Mouse (Mus musculus): ENCODE measurements around the gene Kcnb1. TPM values are rescaled to one million over a fixed set of nuclear protein-coding genes. Genes with fewer than 3 reads are reported as not detected.

Gene Kcnb1
- polyA plus RNA-seq, 1 experiment from 2014 or later, result 0.49 TPM

- no peak for ATAC-seq (ENCODE audit: extremely low read depth, insufficient number of reproducible peaks, low FRiP score, low TSS enrichment)
- H3K4me1 ChIP-seq, result peaks cover 25% of the 10 kb centered on the region
- H3K9ac ChIP-seq, result 0 out of 2 replicates have a peak overlapping the region, but pooled peaks have one; percentile 45
- peaks cover 15% of the 10 kb centered on the region for H3K27me3 ChIP-seq (replicated peaks)
- 29% methylated on average over 11 of the region's 11 CpGs for WGBS
- H3K9me3 ChIP-seq, result no peaks in the 10 kb centered on the region
- no peaks in the 10 kb centered on the region for H3K36me3 ChIP-seq
- no peak overlapping the region for H3K4me3 ChIP-seq
- H3K4me2 ChIP-seq, result no peak overlapping the region
- H3K27ac ChIP-seq (replicated peaks), result 0 out of 2 replicates have a peak overlapping the region, but pooled peaks have one; percentile 40
Observed at GRCm38 (mm10) chr2:167123936-167124335, 66.0 kb downstream of the Kcnb1 start.

DNA sequence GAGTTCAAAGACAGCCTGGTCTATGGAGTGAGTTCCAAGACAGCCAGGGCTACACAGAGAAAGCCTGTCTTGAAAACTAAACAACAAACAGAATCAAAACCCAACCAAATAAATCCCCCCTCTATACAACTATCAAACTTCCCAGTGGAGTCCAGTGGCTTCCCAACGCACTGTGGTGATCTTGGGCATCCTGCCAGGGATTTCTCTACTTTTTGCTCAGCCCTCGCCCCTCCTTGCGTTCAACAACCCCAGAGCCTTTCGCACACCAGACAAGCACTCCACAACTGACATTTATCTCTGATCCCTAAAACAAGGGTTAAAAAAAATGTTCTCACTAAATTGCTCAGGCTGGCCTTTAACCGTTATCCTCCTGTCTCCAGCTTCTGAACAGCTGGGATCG, 67.2 kb downstream of the Kcnb1 start:
- H3K9me3 ChIP-seq, result no peaks in the 10 kb centered on the region
- H3K27me3 ChIP-seq (replicated peaks), result peaks cover 15% of the 10 kb centered on the region
- ATAC-seq (ENCODE audit: extremely low read depth, insufficient number of reproducible peaks, low FRiP score, low TSS enrichment), result no peak
- H3K4me3 ChIP-seq, result no peak overlapping the region
- peaks cover 20% of the 10 kb centered on the region for H3K4me1 ChIP-seq
- H3K36me3 ChIP-seq, result no peaks in the 10 kb centered on the region
- 62% methylated on average over 6 of the region's 6 CpGs for WGBS
- H3K4me2 ChIP-seq, result no peak overlapping the region
- H3K27ac ChIP-seq (replicated peaks), result no peak overlapping the region
- H3K9ac ChIP-seq, result no peak overlapping the region

GRCm38 (mm10) chr2:167121996-167122395, 68.0 kb downstream of the Kcnb1 start:
- H3K9me3 ChIP-seq, result no peaks in the 10 kb centered on the region
- H3K27me3 ChIP-seq (replicated peaks), result peaks cover 12% of the 10 kb centered on the region; the same call in 1 of the 2 replicates
- H3K27ac ChIP-seq (replicated peaks), result no peak overlapping the region
- no peaks in the 10 kb centered on the region for H3K36me3 ChIP-seq
- no peak overlapping the region for H3K9ac ChIP-seq
- peaks cover 20% of the 10 kb centered on the region for H3K4me1 ChIP-seq
- H3K4me3 ChIP-seq, result no peak overlapping the region
- 79% methylated on average over 7 of the region's 7 CpGs for WGBS
- no peak overlapping the region for H3K4me2 ChIP-seq
- ATAC-seq (ENCODE audit: extremely low read depth, insufficient number of reproducible peaks, low FRiP score, low TSS enrichment), result no peak

- H3K27ac ChIP-seq (replicated peaks), result no peak overlapping the region
- no peak overlapping the region for H3K9ac ChIP-seq
- H3K9me3 ChIP-seq, result no peaks in the 10 kb centered on the region
- WGBS, result 70% methylated on average over 6 of the region's 6 CpGs
- H3K4me2 ChIP-seq, result no peak overlapping the region
- no peak for ATAC-seq (ENCODE audit: extremely low read depth, insufficient number of reproducible peaks, low FRiP score, low TSS enrichment)
- H3K4me1 ChIP-seq, result peaks cover 20% of the 10 kb centered on the region
- H3K4me3 ChIP-seq, result no peak overlapping the region
- peaks cover 10% of the 10 kb centered on the region; the same call in 1 of the 2 replicates for H3K27me3 ChIP-seq (replicated peaks)
- no peaks in the 10 kb centered on the region for H3K36me3 ChIP-seq
Observed at GRCm38 (mm10) chr2:167121228-167121627, 68.7 kb downstream of the Kcnb1 start.

- peaks cover 10% of the 10 kb centered on the region; the same call in 1 of the 2 replicates for H3K27me3 ChIP-seq (replicated peaks)
- H3K4me1 ChIP-seq, result peaks cover 20% of the 10 kb centered on the region
- no peak overlapping the region for H3K9ac ChIP-seq
- no peak for ATAC-seq (ENCODE audit: extremely low read depth, insufficient number of reproducible peaks, low FRiP score, low TSS enrichment)
- no peak overlapping the region for H3K4me2 ChIP-seq
- no peak overlapping the region for H3K4me3 ChIP-seq
- H3K9me3 ChIP-seq, result no peaks in the 10 kb centered on the region
- no peaks in the 10 kb centered on the region for H3K36me3 ChIP-seq
- H3K27ac ChIP-seq (replicated peaks), result no peak overlapping the region
- 76% methylated on average over 12 of the region's 12 CpGs for WGBS
Observed at GRCm38 (mm10) chr2:167120186-167120830, 69.6 kb downstream of the Kcnb1 start.

- Histone ChIP-seq H3K9me3 (no peaks in the 10 kb centered on the region), H3K27me3 (replicated peaks) (peaks cover 10% of the 10 kb centered on the region; the same call in 1 of the 2 replicates), H3K4me3 (no peak overlapping the region), H3K9ac (no peak overlapping the region), H3K36me3 (no peaks in the 10 kb centered on the region), H3K4me1 (peaks cover 8% of the 10 kb centered on the region), H3K27ac (replicated peaks) (no peak overlapping the region), H3K4me2 (no peak overlapping the region)
- no peak for ATAC-seq (ENCODE audit: extremely low read depth, insufficient number of reproducible peaks, low FRiP score, low TSS enrichment)
- 54% methylated on average over 10 of the region's 10 CpGs for WGBS
Observed at GRCm38 (mm10) chr2:167118046-167118445, 71.9 kb downstream of the Kcnb1 start.

DNA sequence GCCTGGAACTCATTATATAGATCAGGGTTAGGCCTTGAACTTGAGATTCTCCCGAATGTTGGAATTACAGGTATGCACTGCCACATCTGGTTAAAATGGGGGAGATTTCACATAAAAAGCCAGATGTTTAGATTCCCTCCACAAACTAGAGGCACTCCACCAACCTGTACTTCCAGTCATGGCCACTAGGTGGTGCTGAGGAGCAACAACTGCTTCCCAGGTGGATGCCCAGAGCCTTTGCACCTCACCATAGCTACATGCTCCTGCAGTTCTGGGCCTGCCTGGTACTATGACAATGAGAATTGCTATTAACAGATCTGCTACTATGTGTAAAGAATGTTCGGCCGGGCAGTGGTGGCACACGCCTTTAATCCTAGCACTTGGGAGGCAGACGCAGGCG, 77.2 kb downstream of the Kcnb1 start:
- Histone ChIP-seq H3K9me3 (no peaks in the 10 kb centered on the region), H3K36me3 (no peaks in the 10 kb centered on the region), H3K27me3 (replicated peaks) (peaks cover 15% of the 10 kb centered on the region; the same call in 1 of the 2 replicates), H3K4me3 (no peak overlapping the region), H3K27ac (replicated peaks) (no peak overlapping the region), H3K4me1 (peaks cover 5% of the 10 kb centered on the region; the same call in 1 of the 2 replicates), H3K4me2 (no peak overlapping the region), H3K9ac (no peak overlapping the region)
- 40% methylated on average over 6 of the region's 6 CpGs for WGBS
- no peak for ATAC-seq (ENCODE audit: extremely low read depth, insufficient number of reproducible peaks, low FRiP score, low TSS enrichment)

DNA sequence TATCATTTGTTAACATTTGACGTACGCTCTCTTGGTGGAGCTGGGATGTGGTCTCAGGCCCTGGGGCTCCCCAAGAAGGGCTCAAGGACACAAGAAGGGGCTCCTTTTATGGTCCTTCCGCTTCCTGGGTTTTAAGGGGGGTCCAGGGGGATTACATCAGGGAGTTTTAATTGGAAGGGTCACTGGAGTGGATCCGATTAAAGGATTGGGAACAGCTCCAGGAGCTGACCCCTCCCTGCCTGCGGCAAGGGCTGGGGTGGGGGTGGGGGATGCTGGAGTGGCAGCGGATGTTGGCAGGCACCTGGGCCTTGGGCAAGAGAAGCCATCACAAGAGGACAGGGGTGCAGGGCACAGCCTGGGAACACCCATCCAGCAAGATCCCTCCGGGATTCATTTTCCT, 77.7 kb downstream of the Kcnb1 start:
- no peak overlapping the region for H3K4me3 ChIP-seq
- H3K9me3 ChIP-seq, result no peaks in the 10 kb centered on the region
- no peak overlapping the region for H3K4me2 ChIP-seq
- 51% methylated on average over 7 of the region's 7 CpGs for WGBS
- no peaks in the 10 kb centered on the region for H3K36me3 ChIP-seq
- ATAC-seq (ENCODE audit: extremely low read depth, insufficient number of reproducible peaks, low FRiP score, low TSS enrichment), result no peak
- no peak overlapping the region for H3K27ac ChIP-seq (replicated peaks)
- H3K4me1 ChIP-seq, result peaks cover 5% of the 10 kb centered on the region; the same call in 1 of the 2 replicates
- no peak overlapping the region; the same call in 1 of the 2 replicates for H3K9ac ChIP-seq
- H3K27me3 ChIP-seq (replicated peaks), result peaks cover 15% of the 10 kb centered on the region; the same call in 1 of the 2 replicates

- ATAC-seq (ENCODE audit: extremely low read depth, insufficient number of reproducible peaks, low FRiP score, low TSS enrichment), result no peak
- H3K9ac ChIP-seq, result no peak overlapping the region
- peaks cover 5% of the 10 kb centered on the region; the same call in 1 of the 2 replicates for H3K4me1 ChIP-seq
- H3K27me3 ChIP-seq (replicated peaks), result peaks cover 28% of the 10 kb centered on the region
- H3K27ac ChIP-seq (replicated peaks), result no peak overlapping the region
- 76% methylated on average over 8 of the region's 8 CpGs for WGBS
- no peaks in the 10 kb centered on the region for H3K9me3 ChIP-seq
- H3K4me3 ChIP-seq, result no peak overlapping the region
- H3K4me2 ChIP-seq, result no peak overlapping the region
- H3K36me3 ChIP-seq, result no peaks in the 10 kb centered on the region
Observed at GRCm38 (mm10) chr2:167109506-167109905, 80.4 kb downstream of the Kcnb1 start.

DNA sequence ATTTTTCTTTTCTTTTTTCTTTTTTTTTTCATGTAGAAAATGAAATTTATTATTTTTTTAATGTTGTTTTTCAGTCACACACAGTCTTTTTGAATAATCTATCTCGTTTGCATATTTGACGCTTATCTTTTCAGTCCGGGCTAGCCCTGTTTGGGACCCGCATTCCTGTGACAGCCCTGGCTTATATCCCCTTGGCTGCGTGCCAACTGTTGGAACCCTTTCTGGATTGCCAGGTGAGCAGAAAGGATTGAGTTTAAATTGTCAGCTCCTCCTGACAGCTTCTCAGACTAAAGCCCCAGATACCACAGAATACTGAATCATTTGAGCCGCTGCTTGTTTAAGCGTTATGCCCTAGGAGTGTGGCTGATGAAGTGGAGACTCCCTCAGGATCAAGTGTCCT, 86.4 kb downstream of the Kcnb1 start:
- Histone ChIP-seq H3K4me3 (no peak overlapping the region), H3K27ac (replicated peaks) (no peak overlapping the region), H3K36me3 (no peaks in the 10 kb centered on the region), H3K9me3 (no peaks in the 10 kb centered on the region), H3K27me3 (replicated peaks) (peaks cover 19% of the 10 kb centered on the region), H3K9ac (no peak overlapping the region), H3K4me2 (no peak overlapping the region), H3K4me1 (peaks cover 6% of the 10 kb centered on the region)
- ATAC-seq (ENCODE audit: extremely low read depth, insufficient number of reproducible peaks, low FRiP score, low TSS enrichment), result no peak
- WGBS, result 41% methylated on average over 7 of the region's 7 CpGs

GRCm38 (mm10) chr2:167101743-167102441, 88.1 kb downstream of the Kcnb1 start:
- no peaks in the 10 kb centered on the region for H3K36me3 ChIP-seq
- H3K9ac ChIP-seq, result no peak overlapping the region
- peaks cover 6% of the 10 kb centered on the region for H3K4me1 ChIP-seq
- no peak overlapping the region for H3K27ac ChIP-seq (replicated peaks)
- no peaks in the 10 kb centered on the region for H3K9me3 ChIP-seq
- peaks cover 19% of the 10 kb centered on the region for H3K27me3 ChIP-seq (replicated peaks)
- ATAC-seq (ENCODE audit: extremely low read depth, insufficient number of reproducible peaks, low FRiP score, low TSS enrichment), result no peak
- no peak overlapping the region for H3K4me3 ChIP-seq
- H3K4me2 ChIP-seq, result peak overlapping the region; percentile 44
- WGBS, result 59% methylated on average over 17 of the region's 17 CpGs
